9 mouse cellular contexts compared by ENCODE assay signal in genomic region chr7:141363106-141363751, GRCm38 (mm10). TPM values are rescaled to one million over a fixed set of nuclear protein-coding genes. Genes with fewer than 3 reads are reported as not detected.
DNase-seq lines count a peak whose midpoint lies in the region; ATAC-seq and TF ChIP-seq lines count a peak whose summit lies in the region.
"Had no signal": no experiment of that assay in that cellular context is flagged by ENCODE, and none has a peak within 500 bp of the region (broad histone marks: within the 10 kb centered on the region; RNA-seq: fewer than 3 reads in every experiment).

No protein-coding gene starts in this region.

- H3K27me3 ChIP-seq in kidney, adult 2 months (replicated peaks; ENCODE audit: control insufficient read depth, insufficient read depth, low read length), result no peaks in the 10 kb centered on the region
- peaks cover 11% of the 10 kb centered on the region; the same call in 1 of the 2 replicates for H3K27me3 ChIP-seq in limb, embryonic 11.5 days (ENCODE audit: control insufficient read depth, insufficient read depth, low read length)
- no peaks in the 10 kb centered on the region for H3K27me3 ChIP-seq in stomach, postnatal 0 days (ENCODE audit: control insufficient read depth, insufficient read depth, low read length)

- intact Hi-C loops in gastrocnemius, postnatal 14 days (cut with DNase I; ENCODE audit: low total_unique reads), result loop anchor here (5.0 kb wide), 1 partner anchor 101 kb away; no protein-coding TSS in a partner anchor

- DNase-seq in urinary bladder, postnatal 14 days (ENCODE audit: low spot score), result peak; percentile 80
- no peak for DNase-seq in urinary bladder, postnatal 10 days (ENCODE audit: low spot score)
- peak; percentile 90 for DNase-seq in cerebellum, adult 9-10 months
- DNase-seq in gastrocnemius, postnatal 14 days, result peak; percentile 53
- DNase-seq in kidney, adult 2 months, result peak; percentile 80
- peak; percentile 74 for DNase-seq in limb, embryonic 11.5 days (ENCODE audit: low spot score)
- DNase-seq in naive thymus-derived CD4-positive, alpha-beta T cell, adult 2 months (ENCODE audit: low read depth), result peak; percentile 89
- peak; percentile 72 for DNase-seq in stomach, postnatal 0 days (ENCODE audit: low spot score)

- H3K27ac ChIP-seq in kidney, adult 2 months (ENCODE audit: insufficient read depth, low read depth, low read length), result no peak overlapping the region
- no peak overlapping the region for H3K27ac ChIP-seq in limb, embryonic 11.5 days (replicated peaks; ENCODE audit: low read depth, low read length)
- no peak overlapping the region for H3K27ac ChIP-seq in stomach, postnatal 0 days (replicated peaks)
- H3K27ac ChIP-seq: embryonic facial prominence, embryonic 13.5 days had no signal

- TF ChIP-seq CTCF in kidney, adult 2 months (conservative IDR thresholded peaks at IDR 0.05; ENCODE audit: insufficient read depth, insufficient read length, low read depth, low read length), result peak; percentile 80
- peak; percentile 87 for TF ChIP-seq CTCF in stomach, postnatal 0 days (IDR thresholded peaks at IDR 0.05; ENCODE audit: low read depth)

- H3K4me1 ChIP-seq in kidney, adult 2 months (ENCODE audit: control insufficient read depth, insufficient read depth, low read length), result no peaks in the 10 kb centered on the region
- no peaks in the 10 kb centered on the region for H3K4me1 ChIP-seq in limb, embryonic 11.5 days (ENCODE audit: control insufficient read depth, insufficient read depth, low read length)
- no peaks in the 10 kb centered on the region for H3K4me1 ChIP-seq in stomach, postnatal 0 days (replicated peaks; ENCODE audit: control insufficient read depth, insufficient read depth)
- H3K4me1 ChIP-seq: embryonic facial prominence, embryonic 13.5 days had no signal

- 45% methylated on average over 4 of the region's 4 CpGs for WGBS in kidney, adult 2 months
- WGBS in limb, embryonic 11.5 days, result 63% methylated on average over 4 of the region's 4 CpGs
- WGBS in stomach, postnatal 0 days, result 54% methylated on average over 4 of the region's 4 CpGs

- TF ChIP-seq EP300 in stomach, postnatal 0 days (optimal IDR thresholded peaks at IDR 0.05), result no peak

- no peaks in the 10 kb centered on the region for H3K36me3 ChIP-seq in kidney, adult 2 months (ENCODE audit: control insufficient read depth, insufficient read depth, low read length)
- H3K36me3 ChIP-seq in limb, embryonic 11.5 days (ENCODE audit: control insufficient read depth, insufficient read depth, low read length), result no peaks in the 10 kb centered on the region
- no peaks in the 10 kb centered on the region for H3K36me3 ChIP-seq in stomach, postnatal 0 days (ENCODE audit: control insufficient read depth, insufficient read depth, low read length)
- H3K36me3 ChIP-seq: embryonic facial prominence, embryonic 13.5 days had no signal

- no peak overlapping the region for H3K9ac ChIP-seq in limb, embryonic 11.5 days (ENCODE audit: low read length)
- H3K9ac ChIP-seq in stomach, postnatal 0 days (ENCODE audit: low read length), result no peak overlapping the region

- no peak overlapping the region for H3K4me2 ChIP-seq in limb, embryonic 11.5 days (ENCODE audit: low read depth, severe bottlenecking)
- no peak overlapping the region for H3K4me2 ChIP-seq in stomach, postnatal 0 days (replicated peaks; ENCODE audit: low read depth)
- H3K4me2 ChIP-seq: embryonic facial prominence, embryonic 13.5 days had no signal

- no peak for TF ChIP-seq POLR2A in kidney, adult 2 months (IDR thresholded peaks at IDR 0.05; ENCODE audit: low read depth, low read length)

- no peaks in the 10 kb centered on the region for H3K9me3 ChIP-seq in limb, embryonic 11.5 days (ENCODE audit: control insufficient read depth, low read length)
- no peaks in the 10 kb centered on the region for H3K9me3 ChIP-seq in stomach, postnatal 0 days (ENCODE audit: control insufficient read depth, low read length)
- H3K9me3 ChIP-seq: embryonic facial prominence, embryonic 13.5 days had no signal

- no peak overlapping the region for H3K4me3 ChIP-seq in kidney, adult 2 months (ENCODE audit: insufficient read depth, low read depth, low read length)
- H3K4me3 ChIP-seq in limb, embryonic 11.5 days (ENCODE audit: low read depth, low read length), result no peak overlapping the region
- no peak overlapping the region for H3K4me3 ChIP-seq in stomach, postnatal 0 days (ENCODE audit: low read depth, low read length)
- H3K4me3 ChIP-seq: embryonic facial prominence, embryonic 13.5 days had no signal

- ATAC-seq in limb, embryonic 11.5 days (ENCODE audit: insufficient number of reproducible peaks, low FRiP score, low TSS enrichment, low read depth), result no peak
- ATAC-seq in stomach, postnatal 0 days (ENCODE audit: low FRiP score, low TSS enrichment), result peak; percentile 44; the same call in 1 of the 2 replicates

RNA-seq across cellular contexts. Expression of gene Eps8l2, which starts 24.5 kb away (rescaled TPM):
- total RNA-seq in gastrocnemius, postnatal 14 days (2021), result 1 to 10 TPM; 1.8 to 3.3 TPM
- 245 and 297 TPM in 2 replicates for polyA plus RNA-seq in kidney, adult 2 months (2012; rRNA removed)
- polyA plus RNA-seq in limb, embryonic 11.5 days (2014; fragmentation: Nextera tagmentation; extraction: Ambion mirVana), result 2.6 and 2.8 TPM in 2 replicates
- 86.1 and 96.5 TPM in 2 replicates for polyA plus RNA-seq in stomach, postnatal 0 days (2015; fragmentation: Nextera tagmentation; extraction: Ambion mirVana)

RNA-seq across cellular contexts. Expression of gene Taldo1, which starts 28.8 kb away (rescaled TPM):
- total RNA-seq in gastrocnemius, postnatal 14 days (2021), result 100 to 1,000 TPM; 101 to 109 TPM
- 321 and 366 TPM in 2 replicates for polyA plus RNA-seq in kidney, adult 2 months (2012; rRNA removed)
- 306 and 317 TPM in 2 replicates for polyA plus RNA-seq in limb, embryonic 11.5 days (2014; fragmentation: Nextera tagmentation; extraction: Ambion mirVana)
- polyA plus RNA-seq in stomach, postnatal 0 days (2015; fragmentation: Nextera tagmentation; extraction: Ambion mirVana), result 459 and 468 TPM in 2 replicates

RNA-seq across cellular contexts. Expression of gene Tmem80, which starts 35.7 kb away (rescaled TPM):
- total RNA-seq in gastrocnemius, postnatal 14 days (2021), result 10 to 100 TPM in 1 of 2 experiments, 1 to 10 TPM in 1; 9.1 to 11.1 TPM
- polyA plus RNA-seq in kidney, adult 2 months (2012; rRNA removed), result 53.7 and 61.4 TPM in 2 replicates
- 29.5 and 30.2 TPM in 2 replicates for polyA plus RNA-seq in limb, embryonic 11.5 days (2014; fragmentation: Nextera tagmentation; extraction: Ambion mirVana)
- 18.6 and 19.7 TPM in 2 replicates for polyA plus RNA-seq in stomach, postnatal 0 days (2015; fragmentation: Nextera tagmentation; extraction: Ambion mirVana)

RNA-seq across cellular contexts. Expression of gene Deaf1, which starts 35.7 kb away (rescaled TPM):
- total RNA-seq in gastrocnemius, postnatal 14 days (2021), result 10 to 100 TPM; 15.5 to 18.9 TPM
- polyA plus RNA-seq in kidney, adult 2 months (2012; rRNA removed), result 25.4 and 26.8 TPM in 2 replicates
- polyA plus RNA-seq in limb, embryonic 11.5 days (2014; fragmentation: Nextera tagmentation; extraction: Ambion mirVana), result 59.3 and 64.6 TPM in 2 replicates
- 37.6 and 40.1 TPM in 2 replicates for polyA plus RNA-seq in stomach, postnatal 0 days (2015; fragmentation: Nextera tagmentation; extraction: Ambion mirVana)

RNA-seq across cellular contexts. Expression of gene Gatd1, which starts 50.7 kb away (rescaled TPM):
- 1 to 10 TPM; 6.2 to 9.6 TPM for total RNA-seq in gastrocnemius, postnatal 14 days (2021)
- polyA plus RNA-seq in kidney, adult 2 months (2012; rRNA removed), result 51.7 and 58.4 TPM in 2 replicates
- 52.2 TPM in 2 replicates for polyA plus RNA-seq in limb, embryonic 11.5 days (2014; fragmentation: Nextera tagmentation; extraction: Ambion mirVana)
- polyA plus RNA-seq in stomach, postnatal 0 days (2015; fragmentation: Nextera tagmentation; extraction: Ambion mirVana), result 30.8 and 33.8 TPM in 2 replicates

Comparison
In these comparisons a context has a peak if more than half of its experiments do, and no peak if none do; other contexts are left out.
1. RNA of gene Eps8l2, which starts 24.5 kb away (polyA plus RNA-seq): 245 to 297 TPM in kidney, adult 2 months and 86.1 to 96.5 TPM in stomach, postnatal 0 days; 2.6 to 2.8 TPM in limb, embryonic 11.5 days; every median in the first group is over 10 times any median in the second.